Mouse (Mus musculus) G1E (cell line): ENCODE measurements around the gene Gm5129. TPM values are rescaled to one million over a fixed set of nuclear protein-coding genes. Genes with fewer than 3 reads are reported as not detected.

Experiments used
- ATAC-seq: 2 replicates; pipeline ENCODE4 v1.8.0; 2016; ENCODE audit warnings: mild to moderate bottlenecking; ENCODE audit not compliant: insufficient number of reproducible peaks, poor library complexity, low FRiP score, severe bottlenecking; ENCODE audit errors: extremely low read depth
- DNase-seq: peaks from one replicate; pipeline ENCODE4 v3.0.0; 2012; ENCODE audit warnings: low spot score
- H3K27me3 ChIP-seq: 2 replicates; pipeline ENCODE4 v1.6.1; 2012; ENCODE audit warnings: mild to moderate bottlenecking, low read length, inconsistent platforms; ENCODE audit not compliant: insufficient read depth
- H3K36me3 ChIP-seq: replicated peaks from 2 replicates; pipeline ENCODE3; 2012; ENCODE audit warnings: mild to moderate bottlenecking, inconsistent platforms
- H3K4me1 ChIP-seq: 2 replicates; pipeline ENCODE4 v1.6.1; 2012; ENCODE audit warnings: low read depth, low read length, inconsistent platforms, mixed read lengths; ENCODE audit not compliant: insufficient read depth
- H3K4me3 ChIP-seq: 2 replicates; pipeline ENCODE4 v1.5.1; 2012; ENCODE audit warnings: low read depth, mild to moderate bottlenecking, inconsistent platforms, low read length, moderate library complexity, mixed read lengths
- H3K9me3 ChIP-seq: replicated peaks from 2 replicates; pipeline ENCODE4 v1.6.1; 2012; ENCODE audit warnings: inconsistent platforms
- CTCF ChIP-seq: IDR thresholded peaks from 2 replicates; pipeline ENCODE4 v1.5.1; 2012; ENCODE audit warnings: low read depth, low read length, inconsistent platforms, mixed read lengths
- GATA1 ChIP-seq: IDR thresholded peaks from 2 replicates; pipeline ENCODE4 v1.6.1; 2012; ENCODE audit warnings: borderline replicate concordance, low read length, inconsistent platforms, mixed read lengths
- GATA2 ChIP-seq: IDR thresholded peaks from 2 replicates; pipeline ENCODE4 v1.6.1; 2012; ENCODE audit warnings: low read depth, low read length, inconsistent platforms, borderline replicate concordance
- POLR2AphosphoS5 ChIP-seq: IDR thresholded peaks from 2 replicates; pipeline ENCODE4 v1.6.1; 2012; ENCODE audit warnings: low read depth, low read length, inconsistent platforms; ENCODE audit not compliant: insufficient replicate concordance
- TAL1 ChIP-seq: conservative IDR thresholded peaks from 2 replicates; pipeline ENCODE4 v1.6.1; 2012; ENCODE audit warnings: low read depth, low read length, inconsistent platforms, mixed read lengths
- polyA plus RNA-seq: library from polyadenylated mRNA; stranded (reverse); fragments of >175 nt; gene quantifications from 2 replicates; pipeline ENCODE4 v1.2.3, GENCODE M21; 2012
- total RNA-seq, 2 experiments: library from RNA; stranded (forward) in 1 of 2; stranded (reverse) in 1 of 2; fragments of 200-1000 nt in 1 of 2; fragments of >200 nt in 1 of 2; fragmentation: Nextera tagmentation in 1 of 2; gene quantifications; 2 replicates each; pipeline ENCODE4 v1.2.3; 2014 to 2017

The Gm5129 gene
- total and polyA plus RNA-seq, 3 experiments: 1.1 to 1.6 TPM; not detected in 1

DNA sequence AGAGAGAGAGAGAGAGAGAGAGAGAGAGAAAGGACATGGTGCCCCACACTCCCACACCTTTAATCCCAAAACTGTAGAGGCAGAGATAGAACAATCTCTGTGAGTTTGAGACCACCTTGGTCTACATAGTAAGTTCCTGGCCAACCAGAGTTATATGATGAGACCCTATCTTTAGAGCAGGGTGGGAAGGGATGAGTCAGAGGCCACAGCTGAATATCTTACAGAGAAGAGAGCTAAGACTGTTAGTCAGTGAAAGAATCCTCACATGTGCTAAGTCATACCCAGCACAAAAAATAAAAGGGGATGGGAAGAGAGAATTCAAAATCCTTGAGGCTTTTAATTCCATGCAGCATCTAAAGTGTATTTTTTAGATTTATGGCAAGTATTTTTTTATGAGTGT is 24.1 kb downstream of the Gm5129 start:
- Histone ChIP-seq H3K4me3 (no peak overlapping the region), H3K9me3 (no peaks in the 10 kb centered on the region), H3K36me3 (no peaks in the 10 kb centered on the region), H3K27me3 (peaks cover 15% of the 10 kb centered on the region), H3K4me1 (no peaks in the 10 kb centered on the region)
- no peak for TF ChIP-seq CTCF
- TF ChIP-seq TAL1: no peak
- TF ChIP-seq GATA2: no peak
- TF ChIP-seq POLR2AphosphoS5: no peak
- TF ChIP-seq GATA1: no peak
- ATAC-seq: no peak
- no peak for DNase-seq

DNA sequence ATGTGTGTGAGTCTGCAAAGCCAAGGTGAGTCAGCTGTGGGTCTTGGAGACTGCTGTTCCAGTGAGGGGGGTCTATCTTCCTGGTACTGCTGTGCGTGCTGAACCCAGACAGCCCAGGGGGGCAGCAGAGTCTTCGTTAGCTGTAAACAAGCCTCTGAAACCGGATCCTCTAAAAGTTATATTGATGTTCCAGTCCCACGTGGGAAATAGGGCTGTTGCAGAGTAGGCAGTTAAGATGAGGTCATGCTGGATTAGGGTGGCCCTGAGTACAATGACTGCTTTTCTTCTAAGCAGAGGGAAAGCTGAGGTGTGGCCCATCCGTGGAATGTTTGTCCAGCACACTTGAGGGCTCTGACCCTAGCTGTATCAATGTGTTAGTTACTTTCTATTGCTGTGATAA is 27.5 kb downstream of the Gm5129 start:
- no peak for ATAC-seq
- H3K4me3 ChIP-seq: no peak overlapping the region
- H3K27me3 ChIP-seq: peaks cover 7% of the 10 kb centered on the region
- H3K36me3 ChIP-seq: no peaks in the 10 kb centered on the region
- no peaks in the 10 kb centered on the region for H3K4me1 ChIP-seq
- no peak for TF ChIP-seq CTCF
- TF ChIP-seq TAL1: no peak
- no peak for TF ChIP-seq GATA2
- TF ChIP-seq POLR2AphosphoS5: no peak
- H3K9me3 ChIP-seq: no peaks in the 10 kb centered on the region
- no peak for DNase-seq

GRCm38 (mm10) chr5:29707241-29707640 is 28.5 kb downstream of the Gm5129 start:
- Histone ChIP-seq H3K4me1 (no peaks in the 10 kb centered on the region), H3K27me3 (peaks cover 11% of the 10 kb centered on the region), H3K4me3 (no peak overlapping the region), H3K36me3 (no peaks in the 10 kb centered on the region), H3K9me3 (no peaks in the 10 kb centered on the region)
- no peak for ATAC-seq
- no peak for TF ChIP-seq GATA2
- TF ChIP-seq TAL1: no peak
- no peak for TF ChIP-seq POLR2AphosphoS5
- no peak for TF ChIP-seq CTCF
- no peak for TF ChIP-seq GATA1
- no peak for DNase-seq

DNA sequence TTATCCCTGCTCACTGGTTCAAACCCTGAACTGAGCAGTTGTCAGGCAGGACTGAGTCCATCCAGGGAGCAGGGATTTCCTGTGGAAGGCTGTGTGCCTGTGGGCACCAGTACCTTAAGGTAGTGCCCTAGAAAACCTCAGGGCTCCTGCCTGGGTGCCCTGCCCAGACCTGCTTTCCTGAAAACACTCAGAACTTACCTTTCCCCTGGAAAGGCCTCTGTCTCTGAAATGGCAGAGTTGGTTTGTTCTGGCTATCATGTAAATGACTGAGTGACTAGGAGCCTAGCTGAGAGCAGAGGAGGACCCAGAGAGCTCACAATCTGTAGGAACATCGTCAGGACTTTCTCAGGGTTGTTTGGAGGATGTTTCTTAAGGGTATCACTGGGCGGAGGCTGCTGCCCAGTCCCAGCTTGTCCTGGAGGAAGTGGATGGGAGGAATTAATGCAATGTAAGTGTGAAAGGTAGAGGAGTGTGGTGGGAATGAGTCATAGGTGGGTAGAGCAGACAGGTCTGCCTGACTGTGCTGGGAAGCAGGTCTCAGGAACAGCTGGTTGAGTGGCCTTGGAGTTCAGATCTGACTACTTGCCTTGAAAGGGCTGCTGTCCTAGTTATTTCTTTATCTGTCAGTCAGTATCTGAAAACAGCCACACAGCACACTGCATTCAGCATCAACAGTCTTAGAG is 36.1 kb downstream of the Gm5129 start:
- DNase-seq (no peak), ATAC-seq (no peak)
- Histone ChIP-seq H3K36me3 (no peaks in the 10 kb centered on the region), H3K27me3 (peaks cover 26% of the 10 kb centered on the region), H3K4me1 (no peaks in the 10 kb centered on the region), H3K4me3 (no peak overlapping the region), H3K9me3 (no peaks in the 10 kb centered on the region)
- no peak for TF ChIP-seq POLR2AphosphoS5
- no peak for TF ChIP-seq TAL1

DNA sequence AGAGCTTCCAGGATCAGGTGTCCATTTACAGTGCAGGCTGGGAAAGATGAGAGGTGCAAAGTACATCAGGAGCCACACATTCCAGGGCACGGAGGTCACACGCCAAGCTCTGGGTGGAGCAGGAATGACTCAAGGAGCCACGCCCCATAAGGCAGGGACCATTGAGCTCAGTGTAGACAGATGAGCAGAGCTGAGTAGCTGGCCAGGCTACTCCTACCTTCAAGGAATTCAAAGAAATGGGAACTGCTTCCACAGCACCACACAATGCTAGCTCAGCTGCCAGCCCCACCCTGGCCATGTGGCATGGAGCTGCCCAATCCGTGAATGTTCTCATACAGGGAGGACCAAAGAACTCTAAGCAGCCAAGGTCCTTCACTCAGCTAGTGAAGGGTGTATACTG is 37.2 kb downstream of the Gm5129 start:
- DNase-seq (no peak), ATAC-seq (no peak)
- no peaks in the 10 kb centered on the region for H3K9me3 ChIP-seq
- TF ChIP-seq GATA2 (no peak), POLR2AphosphoS5 (no peak), CTCF (no peak), GATA1 (no peak), TAL1 (no peak)
- H3K36me3 ChIP-seq: no peaks in the 10 kb centered on the region
- no peaks in the 10 kb centered on the region for H3K4me1 ChIP-seq
- no peak overlapping the region for H3K4me3 ChIP-seq
- H3K27me3 ChIP-seq: peaks cover 28% of the 10 kb centered on the region

- peaks cover 9% of the 10 kb centered on the region; the same call in 1 of the 2 replicates for H3K27me3 ChIP-seq
- ATAC-seq (no peak), DNase-seq (no peak)
- peaks cover 2% of the 10 kb centered on the region; the same call in 1 of the 2 replicates for H3K4me1 ChIP-seq
- no peaks in the 10 kb centered on the region for H3K9me3 ChIP-seq
- TF ChIP-seq GATA2 (no peak), GATA1 (no peak), TAL1 (no peak), POLR2AphosphoS5 (no peak), CTCF (no peak)
- peaks cover 2% of the 10 kb centered on the region for H3K36me3 ChIP-seq
- H3K4me3 ChIP-seq: no peak overlapping the region
These were observed 47.4 kb downstream of the Gm5129 start for GRCm38 (mm10) chr5:29688352-29688751.

- Histone ChIP-seq H3K27me3 (peaks cover 9% of the 10 kb centered on the region; the same call in 1 of the 2 replicates), H3K4me3 (no peak overlapping the region), H3K36me3 (peaks cover 2% of the 10 kb centered on the region), H3K9me3 (no peaks in the 10 kb centered on the region), H3K4me1 (peaks cover 2% of the 10 kb centered on the region; the same call in 1 of the 2 replicates)
- no peak for ATAC-seq
- TF ChIP-seq GATA2: no peak
- TF ChIP-seq CTCF: peak; percentile 52
- no peak for TF ChIP-seq POLR2AphosphoS5
- TF ChIP-seq GATA1: no peak
- peak; percentile 18 for DNase-seq
These were observed 48.1 kb downstream of the Gm5129 start for GRCm38 (mm10) chr5:29687671-29688070.

Other genes starting within 250 kb of the Gm5129 start
- 37.1 and 49.5 TPM in 2 replicates for gene Ube3c, start 166.7 kb downstream of the Gm5129 start, total RNA-seq (2014; fragmentation: Nextera tagmentation)
- 35.8 and 38.0 TPM in 2 replicates for gene Ube3c, start 166.7 kb downstream of the Gm5129 start, total RNA-seq (2017)
- 3.5 and 3.8 TPM in 2 replicates for gene Ube3c, start 166.7 kb downstream of the Gm5129 start, polyA plus RNA-seq
- gene Dnajb6, start 248 bp downstream of the Gm5129 start, total RNA-seq (2014; fragmentation: Nextera tagmentation): 108 and 137 TPM in 2 replicates
- 135 and 147 TPM in 2 replicates for gene Dnajb6, start 248 bp downstream of the Gm5129 start, total RNA-seq (2017)
- gene Dnajb6, start 248 bp downstream of the Gm5129 start, polyA plus RNA-seq: 128 and 194 TPM in 2 replicates